In genomic region chr16:31591565-31591964, GRCm38 (mm10) we compare ENCODE assay signal across 8 mouse cellular contexts.
A peak's percentile ranks its signal among the peaks of the same experiment; 100 is the strongest.
DNase-seq lines count a peak whose midpoint lies in the region; ATAC-seq lines count a peak whose summit lies in the region.
"Had no signal": no experiment of that assay in that cellular context is flagged by ENCODE, and none has a peak within 500 bp of the region (broad histone marks: within the 10 kb centered on the region; RNA-seq: fewer than 3 reads in every experiment).

No protein-coding gene starts in this region.

- no peaks in the 10 kb centered on the region for H3K36me3 ChIP-seq in lung, embryonic 15.5 days
- H3K36me3 ChIP-seq in forebrain, embryonic 16.5 days (ENCODE audit: control insufficient read depth, insufficient read depth): no peaks in the 10 kb centered on the region
- no peaks in the 10 kb centered on the region for H3K36me3 ChIP-seq in limb, embryonic 10.5 days
- no peaks in the 10 kb centered on the region for H3K36me3 ChIP-seq in stomach, embryonic 16.5 days (ENCODE audit: control insufficient read depth, insufficient read depth, low read length)

- H3K27me3 ChIP-seq in lung, embryonic 15.5 days: no peaks in the 10 kb centered on the region
- H3K27me3 ChIP-seq in forebrain, embryonic 16.5 days (replicated peaks; ENCODE audit: control insufficient read depth, insufficient read depth, low read length): no peaks in the 10 kb centered on the region
- H3K27me3 ChIP-seq in limb, embryonic 10.5 days (ENCODE audit: low read depth, poor library complexity, severe bottlenecking): no peaks in the 10 kb centered on the region
- H3K27me3 ChIP-seq in stomach, embryonic 16.5 days (ENCODE audit: control insufficient read depth, insufficient read depth, low read length): no peaks in the 10 kb centered on the region
- H3K27me3 ChIP-seq: Patski had no signal

- no peaks in the 10 kb centered on the region for H3K9me3 ChIP-seq in lung, embryonic 15.5 days
- H3K9me3 ChIP-seq in forebrain, embryonic 16.5 days (ENCODE audit: control insufficient read depth, low read length): no peaks in the 10 kb centered on the region
- no peaks in the 10 kb centered on the region for H3K9me3 ChIP-seq in limb, embryonic 10.5 days (replicated peaks)
- H3K9me3 ChIP-seq in stomach, embryonic 16.5 days (replicated peaks; ENCODE audit: control insufficient read depth, low read length): no peaks in the 10 kb centered on the region

- WGBS in lung, embryonic 15.5 days: 58% methylated on average over 3 of the region's 3 CpGs
- 47% methylated on average over 3 of the region's 3 CpGs for WGBS in forebrain, embryonic 16.5 days
- WGBS in limb, embryonic 10.5 days: 26% methylated on average over 3 of the region's 3 CpGs
- WGBS in stomach, embryonic 16.5 days: 80% methylated on average over 3 of the region's 3 CpGs

- peaks cover 35% of the 10 kb centered on the region for H3K4me1 ChIP-seq in lung, embryonic 15.5 days
- peaks cover 36% of the 10 kb centered on the region for H3K4me1 ChIP-seq in forebrain, embryonic 16.5 days (replicated peaks; ENCODE audit: control insufficient read depth, insufficient read depth, low read length)
- peaks cover 48% of the 10 kb centered on the region for H3K4me1 ChIP-seq in limb, embryonic 10.5 days
- H3K4me1 ChIP-seq in stomach, embryonic 16.5 days (ENCODE audit: control insufficient read depth, insufficient read depth, low read length): peaks cover 23% of the 10 kb centered on the region

- ATAC-seq in lung, embryonic 15.5 days (ENCODE audit: borderline replicate concordance, extremely low read depth, low FRiP score, low TSS enrichment): no peak; the same call in 1 of the 2 replicates
- ATAC-seq in forebrain, embryonic 16.5 days: no peak; the same call in 1 of the 2 replicates
- ATAC-seq in stomach, embryonic 16.5 days (ENCODE audit: insufficient read depth, low FRiP score): no peak
- no peak for ATAC-seq in megakaryocyte progenitor cell, adult 5-6 weeks (replicated peaks; ENCODE audit: poor library complexity)

- H3K9ac ChIP-seq in lung, embryonic 15.5 days: no peak overlapping the region
- no peak overlapping the region for H3K9ac ChIP-seq in forebrain, embryonic 16.5 days (replicated peaks; ENCODE audit: low read depth, low read length)
- peak overlapping the region; percentile 30; the same call in 1 of the 2 replicates for H3K9ac ChIP-seq in stomach, embryonic 16.5 days (ENCODE audit: low read length)

- peak overlapping the region; percentile 94 for H3K27ac ChIP-seq in lung, embryonic 15.5 days
- H3K27ac ChIP-seq in forebrain, embryonic 16.5 days (ENCODE audit: low read length): peak overlapping the region; percentile 96
- H3K27ac ChIP-seq in limb, embryonic 10.5 days: peak overlapping the region; percentile 77
- peak overlapping the region; percentile 92 for H3K27ac ChIP-seq in stomach, embryonic 16.5 days (ENCODE audit: low read length)

- no peak for DNase-seq in lung, postnatal 4 days
- DNase-seq in limb, embryonic 10.5 days (ENCODE audit: low spot score): peak; percentile 45
- DNase-seq in layer of hippocampus, adult 18-20 months (ENCODE audit: low spot score in 2 of 2): no peak

- peak overlapping the region; percentile 46 for H3K4me2 ChIP-seq in lung, embryonic 15.5 days
- H3K4me2 ChIP-seq in forebrain, embryonic 16.5 days (ENCODE audit: low read length): 0 out of 2 replicates have a peak overlapping the region, but pooled peaks have one; percentile 0
- peak overlapping the region; percentile 34 for H3K4me2 ChIP-seq in stomach, embryonic 16.5 days (ENCODE audit: low read depth, low read length)

- no peak overlapping the region for H3K4me3 ChIP-seq in lung, embryonic 15.5 days
- H3K4me3 ChIP-seq in forebrain, embryonic 16.5 days (replicated peaks; ENCODE audit: low read length): no peak overlapping the region
- peak overlapping the region; percentile 28; the same call in 1 of the 2 replicates for H3K4me3 ChIP-seq in limb, embryonic 10.5 days
- H3K4me3 ChIP-seq in stomach, embryonic 16.5 days (replicated peaks; ENCODE audit: low read length): no peak overlapping the region
